Mouse (Mus musculus) spleen, adult 2 months (tissue): ENCODE results near the gene Xylt1.

ENCODE experiments used
- CTCF ChIP-seq: fragments of 200-500 bp; IDR thresholded peaks from 2 replicates; pipeline ENCODE4 v1.5.1; 2011; ENCODE audit warnings: mild to moderate bottlenecking, inconsistent platforms; ENCODE audit not compliant: insufficient read depth, insufficient read length, insufficient replicate concordance; ENCODE audit errors: extremely low read depth
- POLR2A ChIP-seq: fragments of 200-500 bp; IDR thresholded peaks from 2 replicates; pipeline ENCODE4 v1.6.1; 2011; ENCODE audit warnings: low read depth, low read length, inconsistent platforms

GRCm38 (mm10) chr7:117357425-117358194 is 23.2 kb upstream of the Xylt1 start:
- TF ChIP-seq POLR2A (no peak), CTCF (no peak)
